Mouse (Mus musculus) kidney, postnatal 0 days (tissue): ENCODE data around the gene Gse1. TPM values are rescaled to one million over a fixed set of nuclear protein-coding genes. Genes with fewer than 3 reads are reported as not detected.
A peak's percentile ranks its signal among the peaks of the same experiment; 100 is the strongest.

Experiments used
- ATAC-seq: fragments of 200-750 bp; cut with Nextera tagmentation; replicated peaks from 2 replicates; pipeline ENCODE4 v1.8.0; 2017; ENCODE audit warnings: low read depth, moderate number of reproducible peaks, moderate TSS enrichment, moderate library complexity; ENCODE audit not compliant: low FRiP score
- DNase-seq: peaks from one replicate; pipeline ENCODE4 v3.0.0-alpha.2; 2016; ENCODE audit warnings: low spot score
- H3K27ac ChIP-seq: fragments of 300-500 bp; sonication (generic); 2 replicates; pipeline ENCODE4 v1.5.1; 2014; ENCODE audit warnings: mild to moderate bottlenecking
- H3K27me3 ChIP-seq: fragments of 300-500 bp; sonication (generic); 2 replicates; pipeline ENCODE4 v1.6.1; 2014; ENCODE audit warnings: low read length, mixed read lengths; ENCODE audit not compliant: insufficient read depth
- H3K36me3 ChIP-seq: fragments of 300-500 bp; sonication (generic); 2 replicates; pipeline ENCODE4 v1.6.1; 2014; ENCODE audit warnings: low read length, mixed read lengths; ENCODE audit not compliant: insufficient read depth
- H3K4me1 ChIP-seq: fragments of 300-500 bp; sonication (generic); replicated peaks from 2 replicates; pipeline ENCODE4 v1.6.1; 2014; ENCODE audit warnings: antibody characterized with exemption, low read length, mixed read lengths; ENCODE audit not compliant: insufficient read depth
- H3K4me2 ChIP-seq: fragments of 300-500 bp; sonication (generic); 2 replicates; pipeline ENCODE4 v1.6.1; 2014; ENCODE audit warnings: mild to moderate bottlenecking, low read length, moderate library complexity, mixed read lengths
- H3K4me3 ChIP-seq: fragments of 300-500 bp; sonication (generic); replicated peaks from 2 replicates; pipeline ENCODE4 v1.5.1; 2014; ENCODE audit warnings: low read depth, low read length
- H3K9ac ChIP-seq: fragments of 300-500 bp; sonication (generic); 2 replicates; pipeline ENCODE4 v1.6.1; 2014; ENCODE audit warnings: low read depth, low read length
- H3K9me3 ChIP-seq: fragments of 300-500 bp; sonication (generic); replicated peaks from 2 replicates; pipeline ENCODE4 v1.6.1; 2016; ENCODE audit warnings: low read length, inconsistent platforms, mixed read lengths
- CTCF ChIP-seq: IDR thresholded peaks from 2 replicates; pipeline ENCODE4 v1.5.1; 2016; ENCODE audit warnings: antibody characterized with exemption, low read depth, mild to moderate bottlenecking, moderate library complexity
- WGBS: fragments of 180-500 bp; shearing (Covaris S2); extraction: QIAGEN DNeasy Blood & Tissue Kit; methylation state at CpG from one replicate; pipeline ENCODE4 v1.1.7; 2014; 5-methylcytosine and 5-hydroxymethylcytosine counted together
- polyA plus RNA-seq: library from polyadenylated mRNA; unstranded; fragments of >200 nt; fragmentation: Nextera tagmentation; extraction: Ambion mirVana; gene quantifications from 2 replicates; pipeline ENCODE4 v1.2.1, GENCODE M21; 2015

The Gse1 gene
- polyA plus RNA-seq, 1 experiment from 2014 or later: 8.4 TPM

- no peak for DNase-seq
- no peak overlapping the region for H3K4me3 ChIP-seq
- ATAC-seq: no peak
- no peak overlapping the region for H3K27ac ChIP-seq
- WGBS: 53% methylated on average over 26 of the region's 26 CpGs
- peaks cover 44% of the 10 kb centered on the region for H3K4me1 ChIP-seq
- H3K4me2 ChIP-seq: no peak overlapping the region
- no peaks in the 10 kb centered on the region for H3K27me3 ChIP-seq
- TF ChIP-seq CTCF: no peak
- H3K9ac ChIP-seq: no peak overlapping the region
- H3K9me3 ChIP-seq: no peaks in the 10 kb centered on the region
- H3K36me3 ChIP-seq: no peaks in the 10 kb centered on the region
Observed at GRCm38 (mm10) chr8:120513638-120514461, 285.6 kb downstream of the Gse1 start.

GRCm38 (mm10) chr8:120515214-120515613, 287.0 kb downstream of the Gse1 start:
- H3K27me3 ChIP-seq: no peaks in the 10 kb centered on the region
- no peak overlapping the region for H3K9ac ChIP-seq
- no peaks in the 10 kb centered on the region for H3K9me3 ChIP-seq
- H3K4me1 ChIP-seq: peaks cover 35% of the 10 kb centered on the region
- no peak overlapping the region for H3K27ac ChIP-seq
- no peak for ATAC-seq
- 94% methylated on average over 2 of the region's 2 CpGs for WGBS
- TF ChIP-seq CTCF: no peak
- no peak for DNase-seq
- H3K36me3 ChIP-seq: no peaks in the 10 kb centered on the region
- H3K4me2 ChIP-seq: no peak overlapping the region
- no peak overlapping the region for H3K4me3 ChIP-seq

GRCm38 (mm10) chr8:120515650-120516049, 287.4 kb downstream of the Gse1 start:
- 92% methylated on average over 6 of the region's 6 CpGs for WGBS
- TF ChIP-seq CTCF: no peak
- Histone ChIP-seq H3K27ac (no peak overlapping the region), H3K4me1 (peaks cover 36% of the 10 kb centered on the region), H3K4me2 (no peak overlapping the region), H3K4me3 (no peak overlapping the region), H3K27me3 (no peaks in the 10 kb centered on the region), H3K9ac (no peak overlapping the region), H3K9me3 (no peaks in the 10 kb centered on the region), H3K36me3 (no peaks in the 10 kb centered on the region)
- no peak for ATAC-seq
- no peak for DNase-seq

- H3K4me2 ChIP-seq: 0 out of 2 replicates have a peak overlapping the region, but pooled peaks have one; percentile 0
- no peak overlapping the region for H3K27ac ChIP-seq
- TF ChIP-seq CTCF: no peak
- no peak overlapping the region for H3K4me3 ChIP-seq
- no peaks in the 10 kb centered on the region for H3K27me3 ChIP-seq
- H3K9me3 ChIP-seq: no peaks in the 10 kb centered on the region
- no peak for DNase-seq
- no peak overlapping the region for H3K9ac ChIP-seq
- peaks cover 34% of the 10 kb centered on the region; the same call in 1 of the 2 replicates for H3K4me1 ChIP-seq
- H3K36me3 ChIP-seq: no peaks in the 10 kb centered on the region
- 14% methylated on average over 11 of the region's 12 CpGs for WGBS
- ATAC-seq: no peak
Observed at GRCm38 (mm10) chr8:120516182-120516755, 288.0 kb downstream of the Gse1 start.

- no peaks in the 10 kb centered on the region for H3K9me3 ChIP-seq
- H3K27me3 ChIP-seq: no peaks in the 10 kb centered on the region
- ATAC-seq (no peak), DNase-seq (no peak)
- WGBS: 33% methylated on average over 11 of the region's 11 CpGs
- no peak for TF ChIP-seq CTCF
- H3K27ac ChIP-seq: peak overlapping the region; percentile 19; the same call in 1 of the 2 replicates
- peaks cover 32% of the 10 kb centered on the region; the same call in 1 of the 2 replicates for H3K4me1 ChIP-seq
- no peak overlapping the region for H3K4me2 ChIP-seq
- H3K4me3 ChIP-seq: no peak overlapping the region
- no peaks in the 10 kb centered on the region for H3K36me3 ChIP-seq
- no peak overlapping the region for H3K9ac ChIP-seq
Observed at GRCm38 (mm10) chr8:120517666-120518410, 289.6 kb downstream of the Gse1 start.
